Mouse (Mus musculus): ENCODE measurements around the gene Gm21190. TPM values are rescaled to one million over a fixed set of nuclear protein-coding genes. Genes with fewer than 3 reads are reported as not detected.
"Not testable (repeated sequence)": the region's sequence is repeated elsewhere in the genome, so short reads cannot be mapped to it uniquely, and the experiment has no call there.

Gm21190 gene
- polyA plus RNA-seq, 1 experiment from 2014 or later, result not detected

GRCm38 (mm10) chr5:15506575-15507308, 22.3 kb downstream of the Gm21190 start:
- Histone ChIP-seq H3K4me2 (ENCODE audit: low read depth, low read length, severe bottlenecking) (peak overlapping the region; percentile 27; the same call in 1 of the 2 replicates), H3K4me3 (ENCODE audit: low read depth, low read length) (no peak overlapping the region)
- DNase-seq (ENCODE audit: low spot score), result peak; percentile 64

GRCm38 (mm10) chr5:15498774-15499400, 30.1 kb downstream of the Gm21190 start:
- H3K9ac ChIP-seq (ENCODE audit: low read length); H3K36me3 ChIP-seq (ENCODE audit: control insufficient read depth, insufficient read depth, low read length); H3K4me1 ChIP-seq (replicated peaks; ENCODE audit: control insufficient read depth, insufficient read depth, low read length); H3K27ac ChIP-seq (ENCODE audit: low read depth, low read length); H3K4me3 ChIP-seq (ENCODE audit: low read depth, low read length); H3K27me3 ChIP-seq (ENCODE audit: control insufficient read depth, insufficient read depth, low read length); H3K4me2 ChIP-seq (ENCODE audit: low read depth, low read length, severe bottlenecking): not testable (repeated sequence)
- 34% methylated on average over 5 of the region's 5 CpGs for WGBS
- H3K9me3 ChIP-seq (ENCODE audit: control insufficient read depth, low read length), result peaks cover 10% of the 10 kb centered on the region
- DNase-seq (ENCODE audit: low spot score), result peak; percentile 35
- ATAC-seq (replicated peaks; ENCODE audit: low FRiP score), result peak; percentile 85

More at GRCm38 (mm10) chr5:15506575-15507308, 22.3 kb downstream of the Gm21190 start:
- ATAC-seq (replicated peaks; ENCODE audit: low FRiP score), result peak; percentile 89
- Histone ChIP-seq H3K9ac (ENCODE audit: low read length) (no peak overlapping the region; the same call in 1 of the 2 replicates), H3K9me3 (ENCODE audit: control insufficient read depth, low read length) (peaks cover 13% of the 10 kb centered on the region), H3K36me3 (ENCODE audit: control insufficient read depth, insufficient read depth, low read length) (no peaks in the 10 kb centered on the region), H3K27ac (ENCODE audit: low read depth, low read length) (no peak overlapping the region), H3K4me1 (replicated peaks; ENCODE audit: control insufficient read depth, insufficient read depth, low read length) (no peaks in the 10 kb centered on the region), H3K27me3 (ENCODE audit: control insufficient read depth, insufficient read depth, low read length) (no peaks in the 10 kb centered on the region)
- 43% methylated on average over 16 of the region's 16 CpGs for WGBS

GRCm38 (mm10) chr5:15498350-15498749, 30.7 kb downstream of the Gm21190 start:
- not testable (repeated sequence) for H3K9ac ChIP-seq (ENCODE audit: low read length); DNase-seq (ENCODE audit: low spot score); ATAC-seq (replicated peaks; ENCODE audit: low FRiP score); H3K4me3 ChIP-seq (ENCODE audit: low read depth, low read length); H3K4me2 ChIP-seq (ENCODE audit: low read depth, low read length, severe bottlenecking); H3K36me3 ChIP-seq (ENCODE audit: control insufficient read depth, insufficient read depth, low read length); H3K27ac ChIP-seq (ENCODE audit: low read depth, low read length); H3K27me3 ChIP-seq (ENCODE audit: control insufficient read depth, insufficient read depth, low read length); H3K4me1 ChIP-seq (replicated peaks; ENCODE audit: control insufficient read depth, insufficient read depth, low read length)
- 72% methylated on average over 3 of the region's 3 CpGs for WGBS
- peaks cover 10% of the 10 kb centered on the region for H3K9me3 ChIP-seq (ENCODE audit: control insufficient read depth, low read length)

- not testable (repeated sequence) for H3K9me3 ChIP-seq (ENCODE audit: control insufficient read depth, low read length); H3K4me2 ChIP-seq (ENCODE audit: low read depth, low read length, severe bottlenecking); H3K27ac ChIP-seq (ENCODE audit: low read depth, low read length); H3K4me1 ChIP-seq (replicated peaks; ENCODE audit: control insufficient read depth, insufficient read depth, low read length); DNase-seq (ENCODE audit: low spot score); H3K27me3 ChIP-seq (ENCODE audit: control insufficient read depth, insufficient read depth, low read length); H3K4me3 ChIP-seq (ENCODE audit: low read depth, low read length); H3K9ac ChIP-seq (ENCODE audit: low read length); H3K36me3 ChIP-seq (ENCODE audit: control insufficient read depth, insufficient read depth, low read length)
- 62% methylated on average over 2 of the region's 2 CpGs for WGBS
- peak; percentile 69; the same call in 1 of the 2 replicates for ATAC-seq (replicated peaks; ENCODE audit: low FRiP score)
Measured at GRCm38 (mm10) chr5:15490934-15491333, 38.1 kb downstream of the Gm21190 start.

GRCm38 (mm10) chr5:15488743-15489142, 40.3 kb downstream of the Gm21190 start:
- DNase-seq (ENCODE audit: low spot score), result no peak
- H3K4me2 ChIP-seq (ENCODE audit: low read depth, low read length, severe bottlenecking), result no peak overlapping the region
- H3K36me3 ChIP-seq (ENCODE audit: control insufficient read depth, insufficient read depth, low read length), result no peaks in the 10 kb centered on the region
- peaks cover 7% of the 10 kb centered on the region for H3K9me3 ChIP-seq (ENCODE audit: control insufficient read depth, low read length)
- no peak overlapping the region for H3K27ac ChIP-seq (ENCODE audit: low read depth, low read length)
- no peak overlapping the region for H3K4me3 ChIP-seq (ENCODE audit: low read depth, low read length)
- no peaks in the 10 kb centered on the region for H3K27me3 ChIP-seq (ENCODE audit: control insufficient read depth, insufficient read depth, low read length)
- no peaks in the 10 kb centered on the region for H3K4me1 ChIP-seq (replicated peaks; ENCODE audit: control insufficient read depth, insufficient read depth, low read length)
- 84% methylated on average over 5 of the region's 5 CpGs for WGBS
- H3K9ac ChIP-seq (ENCODE audit: low read length), result no peak overlapping the region
- no peak; the same call in 1 of the 2 replicates for ATAC-seq (replicated peaks; ENCODE audit: low FRiP score)

GRCm38 (mm10) chr5:15484616-15485015, 44.4 kb downstream of the Gm21190 start:
- not testable (repeated sequence) for DNase-seq (ENCODE audit: low spot score); H3K27me3 ChIP-seq (ENCODE audit: control insufficient read depth, insufficient read depth, low read length); H3K4me2 ChIP-seq (ENCODE audit: low read depth, low read length, severe bottlenecking); H3K27ac ChIP-seq (ENCODE audit: low read depth, low read length); H3K9ac ChIP-seq (ENCODE audit: low read length); H3K36me3 ChIP-seq (ENCODE audit: control insufficient read depth, insufficient read depth, low read length); H3K4me1 ChIP-seq (replicated peaks; ENCODE audit: control insufficient read depth, insufficient read depth, low read length); ATAC-seq (replicated peaks; ENCODE audit: low FRiP score); H3K4me3 ChIP-seq (ENCODE audit: low read depth, low read length)
- WGBS, result 27% methylated on average over 2 of the region's 2 CpGs
- H3K9me3 ChIP-seq (ENCODE audit: control insufficient read depth, low read length), result peaks cover 13% of the 10 kb centered on the region

GRCm38 (mm10) chr5:15483576-15483975, 45.4 kb downstream of the Gm21190 start:
- not testable (repeated sequence) for DNase-seq (ENCODE audit: low spot score); H3K4me2 ChIP-seq (ENCODE audit: low read depth, low read length, severe bottlenecking); H3K4me3 ChIP-seq (ENCODE audit: low read depth, low read length); H3K27me3 ChIP-seq (ENCODE audit: control insufficient read depth, insufficient read depth, low read length); H3K27ac ChIP-seq (ENCODE audit: low read depth, low read length); H3K36me3 ChIP-seq (ENCODE audit: control insufficient read depth, insufficient read depth, low read length); H3K9ac ChIP-seq (ENCODE audit: low read length); H3K4me1 ChIP-seq (replicated peaks; ENCODE audit: control insufficient read depth, insufficient read depth, low read length); ATAC-seq (replicated peaks; ENCODE audit: low FRiP score)
- WGBS, result 58% methylated on average over 4 of the region's 4 CpGs
- peaks cover 11% of the 10 kb centered on the region for H3K9me3 ChIP-seq (ENCODE audit: control insufficient read depth, low read length)

- ATAC-seq (replicated peaks; ENCODE audit: low FRiP score); H3K36me3 ChIP-seq (ENCODE audit: control insufficient read depth, insufficient read depth, low read length); H3K27me3 ChIP-seq (ENCODE audit: control insufficient read depth, insufficient read depth, low read length); H3K4me1 ChIP-seq (replicated peaks; ENCODE audit: control insufficient read depth, insufficient read depth, low read length); DNase-seq (ENCODE audit: low spot score); H3K9ac ChIP-seq (ENCODE audit: low read length); H3K4me3 ChIP-seq (ENCODE audit: low read depth, low read length); H3K27ac ChIP-seq (ENCODE audit: low read depth, low read length); H3K4me2 ChIP-seq (ENCODE audit: low read depth, low read length, severe bottlenecking): not testable (repeated sequence)
- peaks cover 14% of the 10 kb centered on the region for H3K9me3 ChIP-seq (ENCODE audit: control insufficient read depth, low read length)
- 63% methylated on average over 2 of the region's 2 CpGs for WGBS
Measured at GRCm38 (mm10) chr5:15482815-15483214, 46.2 kb downstream of the Gm21190 start.

All from forebrain, embryonic 11.5 days (tissue).